Mouse (Mus musculus) lung, postnatal 36 days (tissue): Measurements from ENCODE around the gene St6galnac3.

Source experiments
- DNase-seq: peaks from one replicate; pipeline ENCODE4 v3.0.0; 2022; ENCODE audit warnings: mixed read lengths

The St6galnac3 gene

GRCm38 (mm10) chr3:153509643-153510042, 215.3 kb downstream of the St6galnac3 start:
- DNase-seq, result no peak

DNA sequence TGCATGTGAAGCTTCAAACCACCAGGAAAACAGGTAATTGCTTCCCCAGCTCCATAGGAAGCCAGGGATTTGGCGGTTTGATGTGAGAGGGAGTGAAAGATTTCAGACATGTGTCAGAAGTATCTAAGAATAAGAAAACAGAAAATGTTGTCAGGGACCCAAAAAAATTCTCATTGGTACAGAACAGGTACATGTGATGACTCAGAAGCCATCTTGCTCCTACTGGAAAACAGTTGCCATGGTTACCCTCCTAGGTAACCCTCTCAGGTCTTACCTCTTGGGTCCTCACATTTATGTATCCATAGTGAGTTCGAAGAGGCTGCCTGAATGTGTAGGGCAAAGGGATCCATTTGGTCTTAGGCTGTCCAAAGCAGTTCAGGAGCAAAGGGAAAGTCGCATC, 215.9 kb downstream of the St6galnac3 start:
- DNase-seq, result no peak

DNA sequence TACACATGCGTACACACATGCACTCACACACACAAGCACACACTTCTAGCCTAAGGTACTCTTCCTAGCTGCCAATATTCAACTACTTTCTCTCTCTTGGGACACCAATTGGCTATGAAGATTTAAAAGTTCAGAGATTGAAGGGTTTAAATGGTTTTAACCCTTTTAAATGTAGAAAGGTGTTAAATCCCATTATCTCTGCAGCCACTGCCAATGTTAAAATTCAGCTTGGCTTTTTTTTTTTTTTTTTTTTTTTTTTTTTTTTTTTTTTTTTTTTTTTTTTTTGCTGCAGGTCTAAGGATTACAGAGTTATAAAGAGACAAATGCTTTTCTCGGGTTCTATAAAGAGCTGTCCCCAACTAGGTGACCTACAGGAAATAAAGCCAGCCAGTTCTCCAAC, 216.4 kb downstream of the St6galnac3 start:
- DNase-seq, result no peak

GRCm38 (mm10) chr3:153507599-153507998, 217.4 kb downstream of the St6galnac3 start:
- DNase-seq, result no peak

DNA sequence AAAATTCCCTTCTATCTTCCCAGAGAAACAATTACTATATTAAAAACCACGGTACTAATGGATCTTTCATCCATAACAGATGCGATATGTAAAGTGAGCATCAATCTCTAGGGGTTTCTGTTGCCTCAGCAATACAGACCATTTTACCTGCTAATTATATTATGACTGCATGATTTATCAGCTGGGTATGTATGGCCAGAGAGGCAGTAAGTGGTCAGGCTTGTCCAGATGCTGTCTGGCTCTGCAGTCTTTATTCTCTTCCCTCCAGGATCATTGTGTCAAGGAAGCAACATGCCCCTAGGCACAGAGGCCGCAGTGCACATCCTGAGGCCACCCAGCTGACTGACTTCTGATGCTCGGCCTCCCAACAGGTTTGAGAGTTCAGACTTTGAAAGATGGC, 222.5 kb downstream of the St6galnac3 start:
- DNase-seq, result no peak

DNA sequence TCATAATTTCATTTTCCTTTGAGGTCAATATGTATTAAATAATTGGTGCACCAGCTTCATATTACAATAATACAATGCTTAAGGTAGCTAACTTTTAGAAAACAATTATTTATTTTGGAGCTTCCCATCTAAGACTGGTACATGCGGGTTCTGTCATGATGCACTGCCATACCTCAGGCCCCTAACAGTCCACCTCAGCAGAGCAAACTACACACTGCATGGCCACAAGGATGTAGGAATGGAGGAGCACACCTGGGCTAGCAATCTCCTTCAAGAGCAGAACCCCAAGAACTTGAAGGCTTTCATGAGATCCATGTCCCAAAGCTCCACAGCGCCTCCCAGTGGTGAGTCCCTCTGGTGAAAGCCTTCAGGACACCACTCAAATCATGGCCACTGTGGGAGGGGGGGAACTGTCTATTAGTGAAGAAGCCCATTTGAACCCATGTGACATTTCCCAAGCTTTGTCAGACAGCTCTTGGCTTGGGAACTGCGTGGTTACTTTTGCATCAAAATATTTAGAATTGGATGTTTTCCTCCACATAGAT, 223.6 kb downstream of the St6galnac3 start:
- peak; percentile 87 for DNase-seq

DNA sequence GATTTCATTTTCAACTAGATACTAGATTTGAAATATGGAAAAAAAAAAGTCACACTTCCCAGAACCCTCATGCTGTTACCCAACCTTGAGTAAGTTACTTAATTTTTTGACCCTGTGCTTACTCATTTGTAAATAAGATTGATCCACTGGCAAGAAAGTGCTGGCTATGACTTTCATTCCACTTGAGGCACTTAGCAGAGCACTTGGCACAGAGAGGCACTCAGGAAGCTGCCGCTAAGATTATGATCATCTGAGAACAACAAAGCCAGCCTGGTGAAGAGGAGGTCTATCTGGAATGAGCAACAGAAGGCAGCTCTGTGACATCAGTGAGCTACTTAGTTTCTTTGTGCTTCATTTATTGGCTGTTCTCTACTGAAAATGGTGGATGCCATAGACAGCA, 232.0 kb downstream of the St6galnac3 start:
- DNase-seq, result peak; percentile 87

DNA sequence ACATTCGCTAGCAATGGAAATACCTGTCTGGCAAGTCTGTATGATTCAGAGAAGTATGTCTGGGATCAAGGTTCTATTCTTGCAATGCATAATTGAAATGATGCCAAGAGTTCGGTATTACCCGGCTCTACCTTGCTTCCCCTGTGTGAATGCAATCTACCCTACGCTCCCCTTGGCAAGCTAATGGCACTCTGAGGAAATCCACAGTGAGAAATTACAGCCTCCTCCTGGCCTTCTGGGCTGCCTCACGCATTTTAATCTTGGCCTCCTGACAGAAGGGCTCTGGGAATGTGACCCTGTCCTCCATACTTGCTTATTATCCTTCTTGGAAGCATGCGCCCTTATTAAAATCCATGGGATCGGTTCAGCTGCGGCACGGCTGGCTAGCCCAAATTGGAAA, 235.3 kb downstream of the St6galnac3 start:
- DNase-seq, result peak; percentile 46

DNA sequence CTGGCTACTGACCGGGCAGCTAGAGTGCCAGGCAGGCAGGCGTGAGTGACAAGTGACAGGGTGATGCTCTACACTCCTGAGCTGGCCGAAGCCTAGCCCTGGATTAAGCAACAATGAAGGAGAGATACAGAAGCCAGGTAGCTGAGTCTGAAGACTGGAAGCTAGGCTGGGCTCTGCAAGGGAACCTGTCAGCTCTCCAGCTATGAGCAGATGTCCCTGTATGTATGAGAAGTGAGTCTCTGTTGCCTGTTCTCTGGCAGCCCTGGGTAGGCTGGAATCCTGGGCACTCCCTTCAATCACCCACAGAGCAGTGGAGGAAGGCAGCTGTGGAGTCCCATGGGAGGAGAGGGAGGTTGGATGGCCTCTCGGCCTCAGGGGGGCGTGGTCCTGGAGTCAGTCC, 236.0 kb downstream of the St6galnac3 start:
- DNase-seq, result no peak

GRCm38 (mm10) chr3:153485176-153485575, 239.8 kb downstream of the St6galnac3 start:
- no peak for DNase-seq

- peak; percentile 37 for DNase-seq
Observed at GRCm38 (mm10) chr3:153484701-153485100, 240.3 kb downstream of the St6galnac3 start.

DNA sequence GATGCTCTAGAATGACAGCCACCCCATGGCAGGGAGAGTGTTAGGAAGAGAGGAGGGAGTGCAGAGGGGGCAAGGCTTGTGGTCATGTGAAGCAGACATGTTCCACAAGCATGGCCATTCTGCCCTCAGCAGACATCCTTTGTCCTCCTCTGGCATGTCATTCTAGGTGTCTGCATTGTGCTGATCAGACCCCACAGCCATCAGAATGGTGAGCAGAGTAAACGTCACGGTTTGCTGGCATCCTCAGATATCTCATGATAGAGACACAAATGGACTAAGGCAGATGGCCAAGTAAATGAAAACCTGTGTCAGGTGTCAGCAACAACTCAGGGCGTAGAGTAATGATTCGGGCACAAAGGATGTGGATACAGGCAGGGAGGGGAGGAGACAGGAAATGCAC, 241.3 kb downstream of the St6galnac3 start:
- DNase-seq, result no peak

DNA sequence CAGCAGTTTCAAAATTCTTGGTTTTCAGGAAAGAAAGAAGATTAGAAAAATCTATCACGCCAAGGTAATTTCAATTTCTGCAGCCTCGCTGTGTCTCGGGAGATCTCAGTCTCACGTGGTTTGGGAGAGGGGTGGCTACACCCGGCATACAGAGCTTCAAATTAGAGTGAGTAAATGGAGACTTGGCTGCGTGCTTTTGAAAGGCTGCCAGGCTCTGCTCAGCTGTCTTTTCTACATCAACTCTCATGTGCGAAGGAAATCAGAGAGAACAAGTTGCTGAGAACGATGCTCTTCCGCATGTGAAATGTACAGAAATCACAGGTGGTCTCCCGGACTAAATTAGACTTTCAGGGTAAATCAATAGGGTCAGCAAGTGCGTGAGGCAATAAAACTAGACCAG, 242.9 kb downstream of the St6galnac3 start:
- DNase-seq, result no peak

DNA sequence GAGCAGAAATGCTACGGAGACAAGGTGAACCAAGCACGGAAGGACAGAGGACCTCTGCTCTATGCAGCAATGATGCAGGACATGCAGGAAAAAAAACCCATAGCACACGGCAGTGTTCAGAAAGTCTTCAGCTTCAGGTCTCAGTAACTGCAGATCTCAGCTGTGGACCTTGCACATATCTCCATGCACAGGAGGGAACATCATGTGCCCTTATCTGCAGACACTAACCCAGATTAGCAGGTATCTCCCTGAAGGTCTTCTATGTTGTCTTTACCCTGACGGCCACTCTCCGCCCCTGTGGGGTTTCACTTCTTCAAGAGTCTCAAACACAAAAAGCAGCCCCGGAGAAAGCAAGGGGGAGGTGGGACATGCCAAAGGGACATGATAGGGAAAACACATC, 244.0 kb downstream of the St6galnac3 start:
- no peak for DNase-seq

DNA sequence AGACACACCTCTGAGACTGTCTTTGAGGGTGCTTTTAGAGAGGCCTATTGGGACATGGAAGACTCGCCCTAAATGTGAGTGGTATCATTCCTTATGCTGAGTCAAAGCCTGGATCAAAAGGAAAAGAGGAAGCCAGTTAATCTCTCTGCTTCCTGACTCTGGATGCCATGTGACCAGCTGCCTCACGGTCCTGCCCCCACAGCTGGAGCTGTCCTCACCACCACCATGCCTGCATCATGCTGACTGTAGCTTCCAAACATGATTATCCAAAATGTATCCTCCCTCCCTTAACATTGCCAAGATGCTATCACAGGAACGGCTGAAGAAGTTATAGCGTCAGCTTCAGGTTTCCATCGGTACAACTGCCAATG, 244.4 kb downstream of the St6galnac3 start:
- no peak for DNase-seq

DNA sequence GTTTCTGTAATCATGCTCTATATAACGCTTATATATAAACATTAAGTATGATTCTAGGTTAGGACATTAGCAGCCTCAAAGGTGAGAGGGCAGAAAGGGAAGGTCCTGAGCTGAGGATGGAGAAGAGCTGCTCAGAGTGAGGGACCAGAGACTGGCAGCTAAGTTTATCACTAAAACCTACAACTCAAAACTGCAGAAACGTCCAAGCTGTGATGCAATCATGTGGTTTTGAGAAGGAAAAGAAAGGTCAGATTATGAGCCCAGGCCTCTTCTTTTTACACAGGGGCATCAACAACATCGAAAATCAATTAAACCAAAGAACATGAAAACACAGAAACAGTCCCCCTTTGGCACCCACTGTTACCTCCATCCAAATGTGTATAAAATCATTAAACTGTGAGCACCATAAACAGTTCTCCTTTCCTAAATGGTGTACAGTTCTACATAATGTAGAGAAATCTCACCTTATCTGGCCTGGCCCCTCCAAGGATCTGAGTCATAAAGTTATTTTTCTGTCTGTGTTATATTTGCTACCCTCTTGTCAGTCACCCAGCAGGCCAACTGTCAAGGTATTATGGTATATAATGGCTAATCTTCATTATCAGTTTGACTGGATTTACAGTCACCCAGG, 244.9 kb downstream of the St6galnac3 start:
- no peak for DNase-seq

DNA sequence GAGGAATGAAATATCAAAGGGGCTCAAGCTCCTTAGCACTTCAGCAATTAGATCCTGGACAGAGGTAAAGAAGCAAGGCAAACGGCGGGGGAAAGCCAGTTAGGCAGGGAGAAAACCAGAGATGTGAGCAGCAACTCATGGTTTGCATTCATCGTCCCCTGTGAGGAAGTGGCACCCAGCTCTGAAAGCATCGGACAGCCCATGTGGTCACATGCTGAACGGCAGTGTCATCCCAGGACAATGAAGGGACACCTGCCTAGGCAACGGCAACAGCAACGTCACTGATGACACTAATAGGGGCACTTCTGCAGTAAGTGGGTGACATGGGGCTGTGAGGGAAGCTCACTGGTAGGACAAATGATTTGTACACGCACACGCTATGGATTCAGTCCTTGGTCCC, 249.1 kb downstream of the St6galnac3 start:
- DNase-seq, result no peak

- no peak for DNase-seq
Observed at GRCm38 (mm10) chr3:153475461-153475860, 249.5 kb downstream of the St6galnac3 start.

GRCm38 (mm10) chr3:153472583-153473471, 252.1 kb downstream of the St6galnac3 start:
- no peak for DNase-seq

DNA sequence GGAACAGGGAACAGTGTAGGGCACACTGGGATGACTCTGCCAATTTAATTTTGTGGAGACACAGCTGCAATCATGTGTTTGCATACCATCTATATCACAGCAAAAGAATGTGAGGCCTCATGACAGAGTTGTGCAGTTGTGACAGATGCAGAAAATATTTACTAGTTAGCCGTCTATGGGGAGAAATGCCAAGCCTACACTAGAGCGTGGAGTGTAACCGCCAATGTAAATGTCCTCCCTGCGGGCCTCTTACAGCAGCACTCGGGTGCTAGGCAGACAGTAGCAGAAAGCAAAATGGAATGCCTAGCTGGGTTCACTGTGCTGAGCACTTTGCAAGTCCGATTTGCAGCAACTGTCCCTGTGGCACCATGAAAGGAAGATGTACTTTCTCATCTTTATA, 261.1 kb downstream of the St6galnac3 start:
- no peak for DNase-seq

DNA sequence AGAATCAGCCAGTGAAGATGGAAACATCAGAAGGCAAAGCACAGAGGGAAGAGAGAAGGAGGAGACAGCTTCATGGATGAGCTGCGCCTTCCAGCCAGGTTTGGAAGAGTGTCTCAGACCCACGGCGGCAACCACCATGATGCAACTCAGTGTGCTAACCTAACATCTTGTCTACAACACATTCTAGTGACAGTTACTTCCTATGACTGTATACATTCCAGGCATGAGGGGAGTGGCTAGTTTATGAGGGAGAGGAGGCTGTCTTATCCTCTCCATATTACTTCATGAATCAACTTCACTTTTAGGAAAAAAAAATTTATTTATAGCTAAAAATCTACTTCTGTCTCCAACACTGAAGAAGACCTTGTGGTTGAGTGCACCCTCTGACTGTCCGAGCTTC, 264.8 kb downstream of the St6galnac3 start:
- DNase-seq, result no peak

DNA sequence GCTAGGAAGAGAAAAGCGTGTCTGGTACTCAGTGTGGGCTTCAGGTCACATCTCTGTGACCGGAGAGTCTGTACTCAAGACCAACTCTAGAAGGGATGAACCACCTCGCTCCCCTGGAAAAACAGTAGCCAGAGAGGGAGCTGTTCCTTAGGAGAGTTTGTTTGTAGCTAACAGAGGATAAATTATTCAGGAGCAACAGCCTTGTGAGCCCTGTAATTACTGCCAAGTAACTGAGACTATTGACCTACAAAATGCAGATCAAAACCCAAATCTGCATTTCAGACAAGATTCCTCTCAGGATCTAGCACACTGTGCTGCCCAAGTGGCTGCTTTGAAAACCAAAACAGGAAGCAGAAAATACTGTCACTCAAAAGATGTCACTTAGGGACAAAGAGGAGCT, 266.4 kb downstream of the St6galnac3 start:
- DNase-seq, result no peak

GRCm38 (mm10) chr3:153457701-153458100, 267.3 kb downstream of the St6galnac3 start:
- DNase-seq, result no peak

DNA sequence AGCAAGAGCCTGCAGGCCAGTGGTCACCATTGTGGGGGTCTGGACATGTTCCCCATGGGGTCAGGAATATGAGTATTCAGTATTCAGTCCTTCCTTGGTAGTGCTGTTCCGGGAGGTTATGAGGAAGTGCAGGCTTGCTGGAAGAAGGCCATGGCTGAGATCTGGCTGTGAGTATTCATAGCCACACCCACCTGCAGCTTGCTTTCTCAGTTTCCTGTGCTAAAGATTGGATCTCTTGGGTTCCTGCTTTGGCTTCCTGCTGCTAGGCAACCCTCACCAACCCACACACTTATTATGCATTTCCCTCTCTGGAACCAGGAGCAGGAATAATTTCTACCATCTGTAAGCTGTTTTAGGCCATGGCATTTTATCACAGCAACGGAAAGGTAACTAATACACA, 267.8 kb downstream of the St6galnac3 start:
- DNase-seq, result peak; percentile 72
